Mouse (Mus musculus) forebrain, embryonic 16.5 days (tissue): Measurements from ENCODE around the gene Fam110a. TPM values are rescaled to one million over a fixed set of nuclear protein-coding genes. Genes with fewer than 3 reads are reported as not detected.
A peak's percentile ranks its signal among the peaks of the same experiment; 100 is the strongest.

ENCODE experiments used
- ATAC-seq: fragments of 200-750 bp; cut with Nextera tagmentation; 2 replicates; pipeline ENCODE4 v1.8.0; 2017; ENCODE audit warnings: mild to moderate bottlenecking, moderate library complexity
- H3K27ac ChIP-seq: fragments of 300-500 bp; sonication (generic); 2 replicates; pipeline ENCODE4 v1.5.1; 2014; ENCODE audit warnings: low read length, control low read depth
- H3K27me3 ChIP-seq: fragments of 300-500 bp; sonication (generic); replicated peaks from 2 replicates; pipeline ENCODE4 v1.6.1; 2014; ENCODE audit warnings: low read length; ENCODE audit not compliant: control insufficient read depth, insufficient read depth
- H3K36me3 ChIP-seq: fragments of 300-500 bp; sonication (generic); 2 replicates; pipeline ENCODE4 v1.6.1; 2014; ENCODE audit not compliant: control insufficient read depth, insufficient read depth
- H3K4me1 ChIP-seq: fragments of 300-500 bp; sonication (generic); replicated peaks from 2 replicates; pipeline ENCODE4 v1.6.1; 2014; ENCODE audit warnings: low read length; ENCODE audit not compliant: control insufficient read depth, insufficient read depth
- H3K4me2 ChIP-seq: fragments of 300-500 bp; sonication (generic); 2 replicates; pipeline ENCODE4 v1.6.1; 2014; ENCODE audit warnings: mild to moderate bottlenecking, low read length, control low read depth
- H3K4me3 ChIP-seq: fragments of 300-500 bp; sonication (generic); replicated peaks from 2 replicates; pipeline ENCODE4 v1.5.1; 2014; ENCODE audit warnings: mild to moderate bottlenecking, low read length, control low read depth
- H3K9ac ChIP-seq: fragments of 300-500 bp; sonication (generic); replicated peaks from 2 replicates; pipeline ENCODE4 v1.6.1; 2014; ENCODE audit warnings: low read depth, low read length, control low read depth
- H3K9me3 ChIP-seq: fragments of 300-500 bp; sonication (generic); 2 replicates; pipeline ENCODE4 v1.6.1; 2016; ENCODE audit warnings: low read length; ENCODE audit not compliant: control insufficient read depth
- WGBS: fragments of 180-500 bp; shearing (Covaris S2); extraction: QIAGEN DNeasy Blood & Tissue Kit; methylation state at CpG from one replicate; pipeline ENCODE4 v1.1.7; 2014; 5-methylcytosine and 5-hydroxymethylcytosine counted together
- polyA plus RNA-seq: library from polyadenylated mRNA; unstranded; fragments of >200 nt; fragmentation: Nextera tagmentation; extraction: Ambion mirVana; gene quantifications from 2 replicates; pipeline ENCODE4 v1.2.1, GENCODE M21; 2015

Gene Fam110a
- polyA plus RNA-seq, 1 experiment from 2014 or later, result 69.2 TPM

- no peaks in the 10 kb centered on the region for H3K27me3 ChIP-seq
- H3K27ac ChIP-seq, result no peak overlapping the region
- WGBS, result 75% methylated on average over 3 of the region's 3 CpGs
- H3K36me3 ChIP-seq, result no peaks in the 10 kb centered on the region
- no peaks in the 10 kb centered on the region for H3K9me3 ChIP-seq
- H3K4me1 ChIP-seq, result peaks cover 45% of the 10 kb centered on the region
- H3K4me3 ChIP-seq, result no peak overlapping the region
- no peak for ATAC-seq
- H3K4me2 ChIP-seq, result no peak overlapping the region
- no peak overlapping the region for H3K9ac ChIP-seq
Measured at GRCm38 (mm10) chr2:151976067-151976466, 4.0 kb downstream of the Fam110a start.

- ATAC-seq, result no peak
Measured at GRCm38 (mm10) chr2:151975295-151975694, 4.7 kb downstream of the Fam110a start.

GRCm38 (mm10) chr2:151973595-151974562, 6.1 kb downstream of the Fam110a start:
- Histone ChIP-seq H3K27ac (no peak overlapping the region), H3K9me3 (no peaks in the 10 kb centered on the region), H3K36me3 (no peaks in the 10 kb centered on the region), H3K4me3 (peak overlapping the region; percentile 35), H3K4me1 (peaks cover 55% of the 10 kb centered on the region), H3K4me2 (peak overlapping the region; percentile 50), H3K9ac (peak overlapping the region; percentile 44), H3K27me3 (no peaks in the 10 kb centered on the region)
- no peak for ATAC-seq
- 8% methylated on average over 36 of the region's 36 CpGs for WGBS

More at GRCm38 (mm10) chr2:151975295-151975694, 4.7 kb downstream of the Fam110a start:
- H3K27me3 ChIP-seq, result no peaks in the 10 kb centered on the region
- H3K4me2 ChIP-seq, result no peak overlapping the region
- H3K36me3 ChIP-seq, result no peaks in the 10 kb centered on the region
- WGBS, result 91% methylated on average over 5 of the region's 5 CpGs
- H3K9me3 ChIP-seq, result no peaks in the 10 kb centered on the region
- no peak overlapping the region for H3K9ac ChIP-seq
- no peak overlapping the region for H3K4me3 ChIP-seq
- no peak overlapping the region for H3K27ac ChIP-seq
- H3K4me1 ChIP-seq, result peaks cover 50% of the 10 kb centered on the region

- ATAC-seq, result peak; percentile 21; the same call in 1 of the 2 replicates
- 10% methylated on average over 23 of the region's 23 CpGs for WGBS
- peaks cover 56% of the 10 kb centered on the region for H3K4me1 ChIP-seq
Measured at GRCm38 (mm10) chr2:151972880-151973594, 7.0 kb downstream of the Fam110a start.

GRCm38 (mm10) chr2:151971748-151972147, 8.3 kb downstream of the Fam110a start:
- no peak for ATAC-seq
- Histone ChIP-seq H3K4me2 (no peak overlapping the region), H3K27ac (no peak overlapping the region), H3K4me1 (peaks cover 66% of the 10 kb centered on the region), H3K27me3 (no peaks in the 10 kb centered on the region), H3K9me3 (no peaks in the 10 kb centered on the region), H3K9ac (no peak overlapping the region), H3K4me3 (no peak overlapping the region), H3K36me3 (no peaks in the 10 kb centered on the region)
- whole genome bisulfite sequencing, result 95% methylated on average over 5 of the region's 5 CpGs

More at GRCm38 (mm10) chr2:151972880-151973594, 7.0 kb downstream of the Fam110a start:
- peak overlapping the region; percentile 44 for H3K9ac ChIP-seq
- H3K27me3 ChIP-seq, result no peaks in the 10 kb centered on the region
- H3K4me3 ChIP-seq, result peak overlapping the region; percentile 35
- H3K36me3 ChIP-seq, result no peaks in the 10 kb centered on the region
- H3K4me2 ChIP-seq, result peak overlapping the region; percentile 50
- H3K9me3 ChIP-seq, result no peaks in the 10 kb centered on the region
- H3K27ac ChIP-seq, result no peak overlapping the region

- H3K36me3 ChIP-seq, result no peaks in the 10 kb centered on the region
- peaks cover 70% of the 10 kb centered on the region for H3K4me1 ChIP-seq
- peak overlapping the region; percentile 82 for H3K4me2 ChIP-seq
- H3K27ac ChIP-seq, result peak overlapping the region; percentile 87
- H3K4me3 ChIP-seq, result peak overlapping the region; percentile 54
- peak; percentile 92 for ATAC-seq
- peak overlapping the region; percentile 89 for H3K9ac ChIP-seq
- no peaks in the 10 kb centered on the region for H3K9me3 ChIP-seq
- 42% methylated on average over 53 of the region's 53 CpGs for WGBS
- H3K27me3 ChIP-seq, result no peaks in the 10 kb centered on the region
Measured at GRCm38 (mm10) chr2:151970191-151971172, 9.5 kb downstream of the Fam110a start.

- Histone ChIP-seq H3K36me3 (no peaks in the 10 kb centered on the region), H3K4me1 (peaks cover 75% of the 10 kb centered on the region), H3K9ac (no peak overlapping the region), H3K4me3 (no peak overlapping the region), H3K27me3 (no peaks in the 10 kb centered on the region), H3K9me3 (no peaks in the 10 kb centered on the region), H3K27ac (no peak overlapping the region), H3K4me2 (peak overlapping the region; percentile 82)
- ATAC-seq, result no peak
- WGBS, result 93% methylated on average over 6 of the region's 6 CpGs
Measured at GRCm38 (mm10) chr2:151969396-151969795, 10.6 kb downstream of the Fam110a start.

- Histone ChIP-seq H3K27me3 (no peaks in the 10 kb centered on the region), H3K9me3 (no peaks in the 10 kb centered on the region), H3K9ac (no peak overlapping the region), H3K36me3 (no peaks in the 10 kb centered on the region), H3K27ac (no peak overlapping the region), H3K4me2 (peak overlapping the region; percentile 82), H3K4me1 (peaks cover 76% of the 10 kb centered on the region), H3K4me3 (no peak overlapping the region)
- no peak for ATAC-seq
- WGBS, result 89% methylated on average over 7 of the region's 7 CpGs
Measured at GRCm38 (mm10) chr2:151968986-151969385, 11.0 kb downstream of the Fam110a start.
